Mouse (Mus musculus) T-cell, adult 2 months (primary cell): ENCODE measurements around the gene Pde5a.

Experiments
- DNase-seq: peaks from one replicate; pipeline ENCODE4 v3.0.0; 2022; ENCODE audit warnings: low spot score

Pde5a gene

GRCm38 (mm10) chr3:122763768-122764167, 35.0 kb downstream of the Pde5a start:
- DNase-seq = no peak

DNA sequence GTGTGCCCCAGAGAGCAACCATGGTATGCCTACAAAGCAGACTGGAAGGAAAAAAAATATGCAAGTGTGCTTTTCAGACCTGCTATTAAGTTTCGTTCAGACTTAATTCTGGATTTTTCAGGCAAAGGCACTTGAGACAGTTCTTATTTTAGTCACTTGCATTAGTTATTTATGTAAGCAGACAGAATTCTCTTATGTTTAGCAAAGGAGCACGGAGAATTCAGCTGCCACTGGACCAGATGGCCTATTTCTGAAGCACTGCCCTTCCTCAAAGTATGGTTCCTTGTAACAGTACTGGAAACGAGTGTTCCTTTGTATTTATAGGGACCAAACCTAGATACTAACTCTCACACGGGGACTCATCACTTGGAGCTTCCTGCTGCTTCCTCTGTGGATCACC, 38.2 kb downstream of the Pde5a start:
- DNase-seq = no peak

- DNase-seq = no peak
These were observed 39.1 kb downstream of the Pde5a start for GRCm38 (mm10) chr3:122767841-122768240.

- no peak for DNase-seq
These were observed 52.7 kb downstream of the Pde5a start for GRCm38 (mm10) chr3:122781417-122781816.

- no peak for DNase-seq
These were observed 55.5 kb downstream of the Pde5a start for GRCm38 (mm10) chr3:122784245-122784644.

GRCm38 (mm10) chr3:122788314-122788713, 59.6 kb downstream of the Pde5a start:
- DNase-seq = no peak

GRCm38 (mm10) chr3:122789544-122789943, 60.8 kb downstream of the Pde5a start:
- no peak for DNase-seq

- DNase-seq = no peak
These were observed 71.3 kb downstream of the Pde5a start for GRCm38 (mm10) chr3:122800050-122800449.

DNA sequence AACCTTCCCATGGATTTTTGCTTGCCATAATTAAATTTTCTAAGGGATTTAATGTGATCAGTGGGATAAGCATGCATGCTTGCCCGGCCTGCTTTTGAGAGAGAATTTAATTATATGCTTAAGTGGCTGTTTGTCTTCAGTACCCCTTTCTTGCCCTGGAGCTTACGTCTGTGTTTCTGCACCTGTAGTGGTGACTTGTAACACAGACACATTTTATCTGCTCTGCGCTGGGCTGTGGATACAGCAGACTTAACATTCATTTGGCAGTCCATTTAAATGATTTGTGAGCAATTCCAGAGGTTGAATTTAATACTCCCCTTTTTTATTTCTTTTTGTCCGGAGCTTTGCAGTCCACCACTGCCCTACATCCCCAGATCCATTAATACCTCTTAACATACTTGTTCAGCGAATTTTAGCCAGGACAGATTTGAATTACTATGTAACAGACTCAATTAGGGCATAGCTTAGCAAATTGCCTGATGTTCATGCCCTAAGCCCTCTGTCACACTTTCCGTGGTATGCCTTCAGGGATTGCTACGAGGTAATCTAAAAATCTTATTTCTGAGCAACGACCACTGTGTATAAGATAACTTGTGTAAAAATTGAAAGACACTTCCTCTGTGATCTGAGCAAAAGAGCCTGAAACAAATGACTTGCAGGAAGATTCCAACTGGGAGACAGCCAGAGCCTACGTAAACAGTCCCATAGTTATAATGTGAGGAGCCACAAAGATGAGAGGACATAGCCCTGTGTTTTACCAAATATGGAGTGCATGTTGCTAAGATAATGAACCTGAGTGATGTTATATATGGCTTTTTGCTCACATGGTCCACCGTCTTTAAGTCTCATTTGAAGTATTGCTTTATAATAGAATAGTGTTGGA, 72.0 kb downstream of the Pde5a start:
- DNase-seq = no peak

GRCm38 (mm10) chr3:122801436-122802221, 72.9 kb downstream of the Pde5a start:
- DNase-seq = no peak

- DNase-seq = no peak
These were observed 78.6 kb downstream of the Pde5a start for GRCm38 (mm10) chr3:122807313-122807712.

- DNase-seq = no peak
These were observed 81.5 kb downstream of the Pde5a start for GRCm38 (mm10) chr3:122810090-122810863.

- DNase-seq = no peak
These were observed 82.2 kb downstream of the Pde5a start for GRCm38 (mm10) chr3:122810986-122811385.

DNA sequence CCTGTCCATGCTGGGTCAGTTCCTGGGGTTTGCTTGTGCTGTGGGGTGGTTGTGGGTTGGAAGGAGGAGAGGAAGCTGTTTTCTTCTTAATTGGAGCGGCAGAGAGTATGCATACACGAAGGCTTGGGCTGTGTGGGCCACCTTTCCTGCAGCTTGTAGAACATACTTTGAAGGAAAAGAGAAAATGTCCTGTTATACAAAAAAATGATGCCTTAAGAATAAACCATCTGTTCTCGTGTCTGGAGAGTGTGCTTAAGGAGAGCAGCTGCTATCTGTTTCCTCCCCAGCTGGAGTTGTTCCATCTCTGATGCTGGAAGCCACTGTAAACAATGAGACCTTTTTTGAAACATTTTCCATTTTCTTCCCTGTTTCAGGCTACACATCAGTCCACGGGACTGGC, 85.8 kb downstream of the Pde5a start:
- no peak for DNase-seq

GRCm38 (mm10) chr3:122818282-122818681, 89.5 kb downstream of the Pde5a start:
- DNase-seq = no peak

GRCm38 (mm10) chr3:122820700-122821099, 92.0 kb downstream of the Pde5a start:
- no peak for DNase-seq

DNA sequence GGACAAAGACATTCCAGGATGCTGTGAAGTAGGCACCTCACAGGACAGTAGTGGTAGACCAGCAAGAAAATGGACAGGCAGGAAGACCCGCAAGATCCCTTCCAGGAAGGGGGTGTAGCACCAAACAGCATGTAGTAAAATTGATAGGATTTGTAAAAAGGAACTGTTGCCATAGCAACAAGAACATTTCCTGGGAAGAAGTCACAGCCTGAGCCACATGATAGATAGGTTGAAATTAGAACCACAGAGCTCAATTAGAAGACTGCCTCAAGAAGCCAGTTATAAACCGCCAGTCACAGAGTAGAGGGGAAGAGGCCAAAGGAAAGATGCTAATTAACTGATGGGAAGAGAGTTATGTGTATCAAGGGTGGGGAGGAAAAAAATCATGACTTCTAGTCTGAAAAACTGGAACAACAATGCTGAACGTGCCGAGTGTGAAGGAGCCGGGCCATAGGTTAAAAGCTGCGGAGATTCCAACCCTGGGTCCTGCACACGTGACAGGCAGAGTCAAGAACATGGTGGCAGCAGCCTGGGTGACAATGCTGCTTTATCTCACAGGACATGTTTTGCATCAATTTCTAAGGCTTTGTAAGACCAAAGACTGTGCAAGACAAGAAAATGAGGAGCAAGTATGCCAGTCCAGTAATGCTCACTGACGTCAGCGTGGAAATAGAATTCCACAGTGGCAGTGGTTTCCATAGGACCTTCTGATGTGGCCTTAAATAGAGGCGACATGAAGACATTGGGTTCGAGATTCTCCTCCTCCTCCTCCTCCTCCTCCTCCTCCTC, 99.7 kb downstream of the Pde5a start:
- no peak for DNase-seq

DNA sequence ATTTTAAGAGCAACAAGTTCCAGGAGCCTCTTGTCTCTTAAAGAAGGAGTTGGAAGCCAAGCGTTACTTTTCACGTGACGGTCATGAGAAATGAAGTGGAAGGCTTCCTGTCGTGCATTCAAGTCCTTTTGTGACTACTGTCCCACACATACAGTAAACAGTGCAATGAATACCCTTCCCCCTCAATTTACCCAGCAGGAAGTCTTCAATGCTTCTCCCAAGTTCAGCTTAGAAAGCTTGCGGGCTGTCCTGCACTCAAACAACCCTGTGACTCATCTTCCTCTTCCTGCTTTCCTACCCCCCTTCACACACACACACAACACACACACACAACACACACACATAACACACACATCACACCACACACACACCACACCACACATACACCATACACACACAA, 105.8 kb downstream of the Pde5a start:
- no peak for DNase-seq

GRCm38 (mm10) chr3:122835097-122835850, 106.5 kb downstream of the Pde5a start:
- no peak for DNase-seq

- no peak for DNase-seq
These were observed 108.9 kb downstream of the Pde5a start for GRCm38 (mm10) chr3:122837639-122838038.
